Mouse (Mus musculus): Measurements from ENCODE around the gene Itgb1. TPM values are rescaled to one million over a fixed set of nuclear protein-coding genes. Genes with fewer than 3 reads are reported as not detected.

Gene Itgb1
- polyA plus RNA-seq, 1 experiment = 69.5 TPM

DNA sequence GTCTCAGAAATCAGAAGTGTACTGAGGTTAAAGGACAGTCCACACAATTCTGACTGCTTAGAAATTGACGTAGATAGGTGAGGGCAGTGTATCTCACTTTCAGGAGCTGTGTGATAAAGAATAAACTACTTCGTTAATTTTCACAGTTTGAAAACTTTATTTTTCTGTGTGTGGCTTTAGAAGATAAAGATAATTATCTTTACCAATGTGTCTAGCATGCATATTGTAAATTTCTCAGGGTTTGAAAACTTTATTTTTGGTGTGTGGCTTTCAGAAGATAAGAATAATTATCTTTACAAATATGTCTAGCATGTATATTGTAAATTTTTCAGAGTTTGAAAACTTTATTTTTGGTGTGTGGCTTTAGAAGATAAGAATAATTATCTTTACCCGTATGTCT lies 3.2 kb downstream of the Itgb1 start:
- Histone ChIP-seq H3K4me1 (ENCODE audit: control insufficient read depth, insufficient read depth, low read length) (no peaks in the 10 kb centered on the region; the same call in 1 of the 2 replicates), H3K27ac (ENCODE audit: control insufficient read depth, insufficient read depth, low read depth, low read length, poor library complexity) (no peak overlapping the region), H3K4me3 (replicated peaks; ENCODE audit: control insufficient read depth, low read depth, low read length) (no peak overlapping the region)
- TF ChIP-seq POLR2A (IDR thresholded peaks at IDR 0.05; ENCODE audit: borderline replicate concordance, control insufficient read depth, low read depth, low read length) (no peak), CTCF (IDR thresholded peaks at IDR 0.05; ENCODE audit: control insufficient read depth, insufficient read depth, low read length) (no peak)
- 50% methylated on average over 3 of the region's 3 CpGs for WGBS

DNA sequence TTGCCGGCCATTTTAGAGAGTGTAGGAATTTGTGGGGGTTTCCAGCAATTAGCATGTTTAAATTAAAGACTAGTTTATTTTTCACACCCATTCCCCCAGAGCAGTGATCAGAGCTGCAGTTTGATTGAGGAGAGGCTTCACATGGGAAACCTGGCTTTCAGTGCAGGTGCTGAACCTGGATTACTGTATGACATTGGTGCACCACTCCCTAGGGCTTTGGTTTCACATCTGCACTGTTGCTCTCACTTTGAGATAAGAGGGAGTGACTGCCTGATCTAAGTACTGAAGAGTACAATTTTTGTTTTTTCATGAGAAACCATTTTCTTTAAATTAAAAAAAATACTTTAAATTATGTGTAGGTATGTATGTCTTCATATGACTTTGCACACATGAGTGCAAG lies 4.6 kb downstream of the Itgb1 start:
- Histone ChIP-seq H3K4me3 (replicated peaks; ENCODE audit: control insufficient read depth, low read depth, low read length) (no peak overlapping the region), H3K4me1 (ENCODE audit: control insufficient read depth, insufficient read depth, low read length) (no peaks in the 10 kb centered on the region; the same call in 1 of the 2 replicates), H3K27ac (ENCODE audit: control insufficient read depth, insufficient read depth, low read depth, low read length, poor library complexity) (no peak overlapping the region)
- 88% methylated on average over 1 of the region's 1 CpGs for WGBS
- TF ChIP-seq CTCF (IDR thresholded peaks at IDR 0.05; ENCODE audit: control insufficient read depth, insufficient read depth, low read length) = no peak
- no peak for TF ChIP-seq POLR2A (IDR thresholded peaks at IDR 0.05; ENCODE audit: borderline replicate concordance, control insufficient read depth, low read depth, low read length)

DNA sequence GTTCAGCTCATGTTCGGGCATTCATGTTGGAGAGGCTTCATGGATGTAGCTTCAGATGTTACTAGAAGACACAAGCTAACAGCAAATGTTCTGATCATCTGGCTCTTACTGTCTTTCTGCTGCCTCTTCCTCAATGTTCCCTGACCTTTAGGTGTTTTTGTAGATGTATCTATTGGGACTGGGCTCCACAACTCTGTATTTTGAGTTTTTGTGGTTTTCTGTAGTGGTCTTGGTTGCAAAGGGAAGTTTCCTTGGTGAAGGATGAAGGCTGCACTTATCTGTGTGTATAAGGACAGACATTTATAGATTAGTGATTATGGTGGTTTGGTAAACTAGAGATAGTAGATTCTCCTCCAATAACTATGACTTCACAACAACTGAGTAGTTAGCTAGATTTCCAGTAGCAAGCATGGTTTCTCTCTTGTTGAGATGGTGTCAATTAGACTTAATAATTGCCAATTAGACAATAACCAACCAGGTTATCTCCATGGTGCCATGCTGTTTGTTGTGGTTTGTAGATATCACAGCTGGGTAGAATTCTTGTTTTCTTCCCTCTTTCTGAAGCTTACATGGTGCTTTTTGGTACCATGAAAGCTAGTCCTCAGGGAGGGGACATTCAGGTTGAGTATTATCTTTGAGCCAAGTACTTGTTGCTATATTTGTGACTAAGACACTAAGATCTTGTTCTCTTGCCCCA lies 11.4 kb downstream of the Itgb1 start:
- TF ChIP-seq CTCF (IDR thresholded peaks at IDR 0.05; ENCODE audit: control insufficient read depth, insufficient read depth, low read length) (no peak), POLR2A (IDR thresholded peaks at IDR 0.05; ENCODE audit: borderline replicate concordance, control insufficient read depth, low read depth, low read length) (no peak)
- 83% methylated on average over 1 of the region's 1 CpGs for WGBS
- no peak overlapping the region for H3K27ac ChIP-seq (ENCODE audit: control insufficient read depth, insufficient read depth, low read depth, low read length, poor library complexity)

DNA sequence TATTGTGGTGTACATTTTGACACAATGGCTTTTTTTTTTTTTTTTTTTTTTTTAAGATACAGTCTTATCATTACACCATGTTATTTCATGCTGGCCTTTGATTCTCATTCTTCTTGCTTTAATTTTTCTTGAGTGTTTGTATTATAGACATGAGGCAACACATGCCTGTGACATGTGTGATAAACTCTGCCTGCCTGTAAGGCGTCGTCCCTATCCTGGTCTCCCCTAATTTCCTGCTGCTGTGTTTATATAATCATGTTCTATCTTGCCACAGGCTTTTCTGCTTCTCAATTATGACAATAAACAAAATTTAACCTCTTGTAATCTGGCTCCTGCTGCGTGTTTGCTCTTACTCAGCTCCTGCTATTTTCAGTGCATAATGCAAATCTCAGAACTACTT lies 12.5 kb downstream of the Itgb1 start:
- 73% methylated on average over 3 of the region's 3 CpGs for WGBS
- Histone ChIP-seq H3K27ac (ENCODE audit: control insufficient read depth, insufficient read depth, low read depth, low read length, poor library complexity) (no peak overlapping the region), H3K4me3 (replicated peaks; ENCODE audit: control insufficient read depth, low read depth, low read length) (no peak overlapping the region), H3K4me1 (ENCODE audit: control insufficient read depth, insufficient read depth, low read length) (no peaks in the 10 kb centered on the region; the same call in 1 of the 2 replicates)
- TF ChIP-seq CTCF (IDR thresholded peaks at IDR 0.05; ENCODE audit: control insufficient read depth, insufficient read depth, low read length) = no peak
- no peak for TF ChIP-seq POLR2A (IDR thresholded peaks at IDR 0.05; ENCODE audit: borderline replicate concordance, control insufficient read depth, low read depth, low read length)

More for the DNA sequence above, 11.4 kb downstream of the Itgb1 start:
- H3K4me3 ChIP-seq (replicated peaks; ENCODE audit: control insufficient read depth, low read depth, low read length) = no peak overlapping the region
- H3K4me1 ChIP-seq (ENCODE audit: control insufficient read depth, insufficient read depth, low read length) = no peaks in the 10 kb centered on the region; the same call in 1 of the 2 replicates

DNA sequence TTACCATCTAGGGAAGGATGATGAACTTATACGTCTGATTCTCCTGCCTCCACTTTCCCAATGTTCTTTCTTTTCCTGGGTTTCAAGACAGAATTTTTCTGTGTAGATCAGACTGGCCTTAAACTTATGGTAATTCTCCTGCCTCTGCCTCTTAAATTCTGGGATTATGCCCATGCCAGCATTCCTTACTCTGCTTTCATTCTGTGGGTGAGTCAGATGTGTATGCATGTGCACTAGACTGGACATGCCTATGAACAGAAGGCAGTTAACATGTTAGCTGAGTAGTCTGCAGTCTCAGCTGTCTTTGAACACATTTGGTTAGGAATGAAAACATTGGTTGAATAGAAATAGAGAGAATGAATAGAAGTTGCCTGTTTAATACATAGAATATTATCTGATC lies 18.9 kb downstream of the Itgb1 start:
- Histone ChIP-seq H3K27ac (ENCODE audit: control insufficient read depth, insufficient read depth, low read depth, low read length, poor library complexity) (no peak overlapping the region), H3K4me1 (ENCODE audit: control insufficient read depth, insufficient read depth, low read length) (no peaks in the 10 kb centered on the region), H3K4me3 (replicated peaks; ENCODE audit: control insufficient read depth, low read depth, low read length) (no peak overlapping the region)
- WGBS = 88% methylated on average over 1 of the region's 1 CpGs
- TF ChIP-seq POLR2A (IDR thresholded peaks at IDR 0.05; ENCODE audit: borderline replicate concordance, control insufficient read depth, low read depth, low read length) (no peak), CTCF (IDR thresholded peaks at IDR 0.05; ENCODE audit: control insufficient read depth, insufficient read depth, low read length) (no peak)

DNA sequence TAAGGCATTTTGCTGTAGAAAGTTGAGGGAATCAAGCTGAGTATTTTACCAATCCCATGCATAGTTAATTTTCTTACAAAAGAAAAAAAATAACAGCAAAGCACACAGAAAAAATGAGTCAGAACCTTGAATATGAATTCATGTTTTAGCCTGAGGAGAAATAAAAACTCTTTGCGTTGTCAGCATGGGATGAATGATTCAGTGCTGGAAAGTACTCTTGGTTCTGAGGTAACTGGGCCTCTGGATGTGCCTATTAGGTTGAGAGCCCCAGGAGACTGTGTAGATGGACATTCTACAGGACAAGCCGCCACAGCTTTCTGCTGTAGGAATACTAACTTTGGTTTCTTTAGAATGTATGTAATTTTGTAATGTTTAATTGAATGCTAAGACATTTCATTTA lies 19.4 kb downstream of the Itgb1 start:
- no peak overlapping the region for H3K27ac ChIP-seq (ENCODE audit: control insufficient read depth, insufficient read depth, low read depth, low read length, poor library complexity)
- H3K4me3 ChIP-seq (replicated peaks; ENCODE audit: control insufficient read depth, low read depth, low read length) = no peak overlapping the region
- no peaks in the 10 kb centered on the region for H3K4me1 ChIP-seq (ENCODE audit: control insufficient read depth, insufficient read depth, low read length)
- whole genome bisulfite sequencing = 88% methylated on average over 2 of the region's 2 CpGs
- no peak for TF ChIP-seq POLR2A (IDR thresholded peaks at IDR 0.05; ENCODE audit: borderline replicate concordance, control insufficient read depth, low read depth, low read length)
- TF ChIP-seq CTCF (IDR thresholded peaks at IDR 0.05; ENCODE audit: control insufficient read depth, insufficient read depth, low read length) = no peak

DNA sequence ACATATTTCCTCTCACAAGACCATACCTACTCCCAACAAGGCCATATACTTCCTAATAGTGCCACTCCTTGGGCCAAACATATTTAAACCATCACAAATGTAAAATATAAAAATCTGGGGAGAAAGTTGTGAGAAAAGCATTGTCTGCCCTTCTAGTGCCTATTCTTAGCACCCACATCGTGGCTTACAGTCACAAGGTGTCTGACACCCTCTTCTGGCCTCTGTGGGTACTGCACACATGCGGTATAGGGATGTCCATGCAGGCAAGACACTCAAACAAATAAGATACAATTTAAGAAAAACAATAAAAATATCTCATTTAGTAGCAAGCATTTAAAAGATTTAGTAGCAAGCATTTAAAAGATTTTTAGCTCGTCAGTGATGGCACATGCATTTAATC lies 23.8 kb downstream of the Itgb1 start:
- Histone ChIP-seq H3K4me1 (ENCODE audit: control insufficient read depth, insufficient read depth, low read length) (no peaks in the 10 kb centered on the region), H3K4me3 (replicated peaks; ENCODE audit: control insufficient read depth, low read depth, low read length) (no peak overlapping the region), H3K27ac (ENCODE audit: control insufficient read depth, insufficient read depth, low read depth, low read length, poor library complexity) (no peak overlapping the region)
- TF ChIP-seq POLR2A (IDR thresholded peaks at IDR 0.05; ENCODE audit: borderline replicate concordance, control insufficient read depth, low read depth, low read length) = no peak
- TF ChIP-seq CTCF (IDR thresholded peaks at IDR 0.05; ENCODE audit: control insufficient read depth, insufficient read depth, low read length) = peak; percentile 83
- 53% methylated on average over 3 of the region's 3 CpGs for WGBS

DNA sequence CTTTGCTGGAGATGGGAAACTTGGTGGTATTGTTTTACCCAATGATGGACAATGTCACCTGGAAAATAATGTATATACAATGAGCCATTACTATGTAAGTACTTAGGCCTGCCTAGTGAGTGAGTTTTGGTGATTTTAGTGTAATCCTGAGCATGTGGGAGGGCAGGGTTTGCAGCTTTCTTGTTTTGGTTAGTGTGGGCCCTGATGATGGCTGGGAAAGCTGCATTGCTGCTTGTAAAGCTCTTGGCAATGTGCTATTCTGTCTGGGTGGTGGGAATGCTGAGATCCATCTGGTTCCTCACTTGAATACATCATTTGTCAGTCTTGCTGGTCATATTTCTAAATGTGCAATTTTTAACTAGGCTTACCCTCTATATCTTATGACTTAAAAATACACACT lies 30.7 kb downstream of the Itgb1 start:
- Histone ChIP-seq H3K4me3 (replicated peaks; ENCODE audit: control insufficient read depth, low read depth, low read length) (no peak overlapping the region), H3K4me1 (ENCODE audit: control insufficient read depth, insufficient read depth, low read length) (no peaks in the 10 kb centered on the region), H3K27ac (ENCODE audit: control insufficient read depth, insufficient read depth, low read depth, low read length, poor library complexity) (no peak overlapping the region)
- TF ChIP-seq POLR2A (IDR thresholded peaks at IDR 0.05; ENCODE audit: borderline replicate concordance, control insufficient read depth, low read depth, low read length) (no peak), CTCF (IDR thresholded peaks at IDR 0.05; ENCODE audit: control insufficient read depth, insufficient read depth, low read length) (no peak)

DNA sequence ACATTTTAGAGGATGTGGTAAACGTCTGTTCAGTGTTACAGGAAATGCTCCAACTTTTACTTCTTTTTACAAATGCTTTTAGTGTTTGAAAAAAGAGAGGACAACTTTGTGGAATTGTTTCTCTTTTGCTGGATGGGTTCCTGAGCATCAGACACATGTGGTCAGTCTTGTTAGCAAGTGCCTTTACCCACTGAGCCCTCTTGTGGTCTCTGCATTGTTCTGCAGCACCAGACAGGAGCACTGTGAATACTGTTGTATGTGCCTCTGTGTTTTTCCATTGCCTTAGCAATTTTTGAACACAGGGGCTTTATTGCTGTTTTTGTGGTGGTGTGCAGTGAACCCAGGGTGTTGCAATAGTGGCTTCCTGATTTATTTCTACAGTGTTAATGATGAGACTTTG lies 39.4 kb downstream of the Itgb1 start:
- Histone ChIP-seq H3K4me1 (ENCODE audit: control insufficient read depth, insufficient read depth, low read length) (no peaks in the 10 kb centered on the region), H3K27ac (ENCODE audit: control insufficient read depth, insufficient read depth, low read depth, low read length, poor library complexity) (no peak overlapping the region), H3K4me3 (replicated peaks; ENCODE audit: control insufficient read depth, low read depth, low read length) (no peak overlapping the region)
- TF ChIP-seq CTCF (IDR thresholded peaks at IDR 0.05; ENCODE audit: control insufficient read depth, insufficient read depth, low read length) (no peak), POLR2A (IDR thresholded peaks at IDR 0.05; ENCODE audit: borderline replicate concordance, control insufficient read depth, low read depth, low read length) (no peak)
- WGBS = 19% methylated on average over 1 of the region's 1 CpGs

Measured in bone marrow, adult 2 months (tissue).